Mouse (Mus musculus) neural tube, embryonic 14.5 days (tissue): ENCODE measurements around the gene 2010111I01Rik. TPM values are rescaled to one million over a fixed set of nuclear protein-coding genes. Genes with fewer than 3 reads are reported as not detected.
A peak's percentile ranks its signal among the peaks of the same experiment; 100 is the strongest.
"Not testable (repeated sequence)": the region's sequence is repeated elsewhere in the genome, so short reads cannot be mapped to it uniquely, and the experiment has no call there.

Source experiments
- ATAC-seq: fragments of 200-750 bp; cut with Nextera tagmentation; 2 replicates; pipeline ENCODE4 v1.8.0; 2017; ENCODE audit warnings: low read depth, mild to moderate bottlenecking, moderate TSS enrichment, moderate library complexity
- H3K27ac ChIP-seq: fragments of 300-500 bp; sonication (generic); 2 replicates; pipeline ENCODE4 v1.5.1; 2014; ENCODE audit warnings: low read depth, mild to moderate bottlenecking, control low read depth, low read length, moderate library complexity, mixed read lengths
- H3K27me3 ChIP-seq: fragments of 300-500 bp; sonication (generic); 2 replicates; pipeline ENCODE4 v1.6.1; 2014; ENCODE audit warnings: low read length; ENCODE audit not compliant: control insufficient read depth, insufficient read depth
- H3K36me3 ChIP-seq: fragments of 300-500 bp; sonication (generic); 2 replicates; pipeline ENCODE4 v1.6.1; 2014; ENCODE audit warnings: low read length, mixed read lengths; ENCODE audit not compliant: control insufficient read depth, insufficient read depth
- H3K4me1 ChIP-seq: fragments of 300-500 bp; sonication (generic); 2 replicates; pipeline ENCODE4 v1.6.1; 2014; ENCODE audit warnings: low read length; ENCODE audit not compliant: control insufficient read depth, insufficient read depth
- H3K4me2 ChIP-seq: fragments of 300-500 bp; sonication (generic); 2 replicates; pipeline ENCODE4 v1.6.1; 2014; ENCODE audit warnings: mild to moderate bottlenecking, low read depth, low read length, control low read depth
- H3K4me3 ChIP-seq: fragments of 300-500 bp; sonication (generic); 2 replicates; pipeline ENCODE4 v1.5.1; 2014; ENCODE audit warnings: low read depth, low read length, control low read depth, mixed read lengths
- H3K9ac ChIP-seq: fragments of 300-500 bp; sonication (generic); replicated peaks from 2 replicates; pipeline ENCODE4 v1.6.1; 2014; ENCODE audit warnings: low read depth, mild to moderate bottlenecking, control low read depth, low read length, mixed read lengths
- H3K9me3 ChIP-seq: fragments of 300-500 bp; sonication (generic); 2 replicates; pipeline ENCODE4 v1.6.1; 2016; ENCODE audit warnings: low read length; ENCODE audit not compliant: control insufficient read depth
- WGBS: fragments of 180-500 bp; shearing (Covaris S2); extraction: QIAGEN DNeasy Blood & Tissue Kit; methylation state at CpG from one replicate; pipeline ENCODE4 v1.1.7; 2014; 5-methylcytosine and 5-hydroxymethylcytosine counted together
- polyA plus RNA-seq: library from polyadenylated mRNA; unstranded; fragments of >200 nt; fragmentation: Nextera tagmentation; extraction: Ambion mirVana; gene quantifications from 2 replicates; pipeline ENCODE4 v1.2.1, GENCODE M21; 2014

Gene 2010111I01Rik
- polyA plus RNA-seq, 1 experiment from 2014 or later: 28.8 TPM

DNA sequence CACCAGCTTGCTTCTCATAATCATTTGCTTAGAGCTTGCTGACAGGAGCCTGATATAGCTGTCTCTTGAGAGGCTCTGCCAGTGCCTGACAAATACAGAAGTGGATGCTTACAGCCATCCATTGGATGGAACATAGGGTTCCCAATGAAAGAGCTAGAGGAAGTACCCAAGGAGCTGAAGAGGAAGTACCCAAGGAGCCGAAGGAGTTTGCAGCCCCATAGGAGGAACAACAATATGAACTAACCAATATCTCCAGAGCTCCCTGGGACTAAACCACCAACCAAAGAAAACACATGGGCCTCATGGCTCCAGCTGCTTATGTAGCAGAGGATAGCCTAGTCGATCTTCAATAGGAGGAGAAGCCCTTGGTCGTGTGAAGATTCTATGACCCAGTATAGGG, 42.8 kb downstream of the 2010111I01Rik start:
- not testable (repeated sequence) for H3K36me3 ChIP-seq, ATAC-seq

DNA sequence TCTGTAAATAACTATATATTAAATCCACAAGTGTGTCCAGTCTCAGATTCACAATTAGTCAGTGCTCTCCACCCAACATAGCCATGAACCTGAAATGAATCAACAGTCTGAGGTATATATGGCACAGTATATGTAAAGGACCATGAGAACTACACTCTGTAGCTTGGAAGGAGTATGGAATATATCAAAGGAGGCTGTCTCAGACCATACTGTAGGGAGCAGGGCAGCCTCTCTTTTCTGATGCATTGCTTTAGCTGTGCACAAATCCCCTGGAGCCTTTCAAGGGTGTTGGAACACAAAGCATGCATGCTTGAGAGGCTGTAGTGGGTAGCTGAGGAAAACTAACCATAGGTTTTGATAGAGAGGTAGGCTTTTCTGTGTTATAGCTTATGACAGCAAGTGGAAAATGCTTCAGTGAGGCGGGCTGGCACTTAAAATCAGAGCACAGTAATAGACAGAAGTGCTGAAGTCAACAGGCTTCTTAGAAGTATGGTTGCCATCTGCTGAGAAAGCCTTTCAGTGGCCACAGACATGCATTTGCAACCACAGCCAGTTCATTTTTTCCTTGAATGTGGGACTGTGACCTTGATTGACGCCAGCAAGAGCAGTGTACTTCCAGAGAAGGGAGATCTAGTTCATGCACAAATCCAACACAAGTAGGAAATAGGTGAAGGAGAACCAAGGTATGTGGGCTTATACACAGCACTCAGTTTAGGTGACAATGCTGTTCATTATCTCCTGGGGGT, 45.8 kb downstream of the 2010111I01Rik start:
- no peak overlapping the region for H3K4me3 ChIP-seq
- no peaks in the 10 kb centered on the region for H3K9me3 ChIP-seq
- H3K9ac ChIP-seq: no peak overlapping the region
- 82% methylated on average over 2 of the region's 2 CpGs for WGBS
- H3K27me3 ChIP-seq: no peaks in the 10 kb centered on the region
- H3K36me3 ChIP-seq: no peaks in the 10 kb centered on the region
- H3K27ac ChIP-seq: no peak overlapping the region
- no peak overlapping the region for H3K4me2 ChIP-seq
- ATAC-seq: no peak
- H3K4me1 ChIP-seq: peaks cover 1% of the 10 kb centered on the region; the same call in 1 of the 2 replicates

More for the DNA sequence above, 42.8 kb downstream of the 2010111I01Rik start:
- H3K27me3 ChIP-seq, H3K27ac ChIP-seq, H3K4me1 ChIP-seq, H3K9me3 ChIP-seq, H3K9ac ChIP-seq, H3K4me2 ChIP-seq, H3K4me3 ChIP-seq: not testable (repeated sequence)
- WGBS: 95% methylated on average over 3 of the region's 3 CpGs

DNA sequence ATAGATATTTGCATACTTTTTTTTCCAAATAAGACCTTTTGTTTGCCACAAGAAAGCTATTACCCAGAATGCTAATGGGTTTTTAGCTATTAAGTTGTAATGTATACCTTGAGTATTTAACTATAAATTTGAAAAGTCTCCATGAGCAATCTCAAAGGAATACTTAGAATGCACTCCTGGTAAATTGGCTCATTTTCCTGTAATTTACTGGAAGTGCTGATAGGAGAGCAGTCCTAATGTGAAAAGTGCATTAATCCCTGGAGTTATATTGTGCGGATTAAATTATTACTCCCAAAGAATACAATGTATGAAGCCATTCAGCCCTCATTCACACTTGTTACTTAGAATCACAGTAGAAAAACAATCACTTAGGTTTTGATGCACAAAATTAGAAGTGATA, 49.7 kb downstream of the 2010111I01Rik start:
- no peaks in the 10 kb centered on the region for H3K36me3 ChIP-seq
- 50% methylated on average over 1 of the region's 1 CpGs for WGBS
- no peaks in the 10 kb centered on the region for H3K27me3 ChIP-seq
- peaks cover 4% of the 10 kb centered on the region; the same call in 1 of the 2 replicates for H3K4me1 ChIP-seq
- no peak overlapping the region for H3K27ac ChIP-seq
- no peak overlapping the region for H3K9ac ChIP-seq
- no peaks in the 10 kb centered on the region for H3K9me3 ChIP-seq
- H3K4me2 ChIP-seq: no peak overlapping the region
- peak; percentile 62 for ATAC-seq
- no peak overlapping the region for H3K4me3 ChIP-seq

DNA sequence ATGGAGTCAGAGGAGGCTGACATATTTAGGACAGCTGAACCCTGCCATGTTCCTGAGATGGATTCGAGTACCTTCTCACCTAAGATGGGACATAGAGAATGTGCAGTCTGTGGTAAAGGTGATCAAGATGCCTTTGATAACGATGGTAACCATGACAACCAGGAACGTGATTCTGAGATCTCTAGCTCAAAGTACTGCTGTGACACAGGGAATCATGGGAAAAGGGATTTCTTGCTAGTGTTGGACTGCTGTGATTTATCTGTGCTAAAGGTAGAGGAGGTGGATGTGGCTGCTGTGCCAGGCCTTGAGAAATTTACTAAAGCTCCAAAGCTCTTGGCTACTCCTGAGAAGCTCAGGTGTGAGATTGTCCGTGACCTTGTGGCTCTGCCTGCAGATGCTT, 50.7 kb downstream of the 2010111I01Rik start:
- peak overlapping the region; percentile 34; the same call in 1 of the 2 replicates for H3K27ac ChIP-seq
- H3K36me3 ChIP-seq: no peaks in the 10 kb centered on the region
- H3K9me3 ChIP-seq: no peaks in the 10 kb centered on the region
- H3K4me1 ChIP-seq: peaks cover 4% of the 10 kb centered on the region; the same call in 1 of the 2 replicates
- ATAC-seq: 0 out of 2 replicates have a peak, but pooled peaks have one; percentile 16
- H3K4me3 ChIP-seq: no peak overlapping the region
- no peaks in the 10 kb centered on the region for H3K27me3 ChIP-seq
- no peak overlapping the region for H3K4me2 ChIP-seq
- WGBS: 75% methylated on average over 4 of the region's 4 CpGs
- no peak overlapping the region for H3K9ac ChIP-seq

DNA sequence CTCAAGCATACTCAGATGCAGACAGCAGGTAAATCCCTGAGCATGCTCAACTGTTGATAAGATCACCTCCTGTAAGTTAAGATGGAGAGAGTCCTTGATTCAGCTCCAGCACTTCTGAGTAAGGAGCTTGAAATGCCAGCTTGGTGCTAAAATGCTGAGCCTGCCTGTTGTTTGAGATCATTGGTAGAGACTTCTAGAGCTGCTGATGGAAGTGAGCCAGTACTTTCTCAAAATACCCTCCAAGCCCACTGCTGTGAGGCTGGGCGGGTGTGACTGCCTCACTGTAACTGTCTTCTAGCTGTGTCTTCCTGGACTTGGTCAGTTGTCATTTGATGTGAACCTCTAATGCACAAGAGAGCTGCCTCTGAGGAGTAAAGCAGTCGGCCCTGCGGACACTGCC, 51.4 kb downstream of the 2010111I01Rik start:
- Histone ChIP-seq H3K4me3 (no peak overlapping the region), H3K36me3 (no peaks in the 10 kb centered on the region), H3K9ac (no peak overlapping the region), H3K4me1 (peaks cover 4% of the 10 kb centered on the region; the same call in 1 of the 2 replicates), H3K27ac (peak overlapping the region; percentile 34; the same call in 1 of the 2 replicates), H3K4me2 (no peak overlapping the region), H3K27me3 (no peaks in the 10 kb centered on the region), H3K9me3 (no peaks in the 10 kb centered on the region)
- WGBS: 94% methylated on average over 3 of the region's 3 CpGs
- no peak for ATAC-seq

DNA sequence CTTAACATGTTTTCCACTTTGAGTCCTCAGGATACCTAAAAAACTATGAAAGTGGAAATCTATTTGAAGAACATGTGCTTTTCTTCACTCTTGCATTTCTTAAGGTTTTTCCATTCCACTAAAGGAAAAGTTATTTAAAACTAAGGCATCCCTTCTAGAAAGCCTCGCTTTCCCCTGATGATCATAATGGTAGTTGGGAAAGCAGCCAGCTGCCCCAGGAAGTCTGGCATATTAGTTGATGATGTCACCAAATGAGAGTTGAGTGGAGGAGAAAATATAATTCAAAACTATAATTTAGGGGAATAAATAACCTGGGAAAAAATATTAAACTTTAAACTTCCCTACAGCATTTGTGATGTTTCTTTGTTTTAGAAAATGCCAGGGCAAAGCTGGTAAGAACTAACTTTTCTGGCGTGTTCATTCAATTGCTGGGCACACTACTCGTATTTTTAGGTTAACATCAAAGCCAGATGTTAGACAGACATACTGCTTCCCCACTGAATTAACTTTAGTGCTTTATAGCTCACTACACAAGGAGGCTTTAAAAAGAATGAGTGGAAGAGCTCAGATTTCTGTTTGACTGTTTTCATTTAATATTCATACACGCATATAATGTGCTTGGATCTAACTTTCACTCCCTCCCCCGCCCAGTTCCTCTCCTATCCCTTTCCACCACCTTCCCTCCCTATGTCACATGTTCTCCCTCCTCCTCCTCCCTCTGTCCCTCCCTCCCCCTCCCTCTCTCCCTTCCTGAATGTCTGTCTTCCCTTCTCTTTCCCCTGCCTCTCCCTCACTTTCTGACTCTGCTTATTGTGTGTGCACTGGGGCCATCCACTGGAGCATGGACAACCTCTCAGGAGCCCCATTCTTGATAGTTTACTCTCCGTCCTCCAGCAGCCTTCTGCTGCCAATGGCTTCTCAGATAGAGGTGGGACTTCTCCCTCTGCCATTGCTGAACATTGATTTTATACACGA, 58.8 kb downstream of the 2010111I01Rik start:
- no peaks in the 10 kb centered on the region for H3K9me3 ChIP-seq
- peak; percentile 34; the same call in 1 of the 2 replicates for ATAC-seq
- H3K27me3 ChIP-seq: no peaks in the 10 kb centered on the region
- no peak overlapping the region for H3K4me3 ChIP-seq
- 60% methylated on average over 7 of the region's 7 CpGs for WGBS
- no peaks in the 10 kb centered on the region for H3K36me3 ChIP-seq
- H3K4me2 ChIP-seq: no peak overlapping the region
- no peak overlapping the region for H3K27ac ChIP-seq
- no peak overlapping the region for H3K9ac ChIP-seq
- H3K4me1 ChIP-seq: no peaks in the 10 kb centered on the region

DNA sequence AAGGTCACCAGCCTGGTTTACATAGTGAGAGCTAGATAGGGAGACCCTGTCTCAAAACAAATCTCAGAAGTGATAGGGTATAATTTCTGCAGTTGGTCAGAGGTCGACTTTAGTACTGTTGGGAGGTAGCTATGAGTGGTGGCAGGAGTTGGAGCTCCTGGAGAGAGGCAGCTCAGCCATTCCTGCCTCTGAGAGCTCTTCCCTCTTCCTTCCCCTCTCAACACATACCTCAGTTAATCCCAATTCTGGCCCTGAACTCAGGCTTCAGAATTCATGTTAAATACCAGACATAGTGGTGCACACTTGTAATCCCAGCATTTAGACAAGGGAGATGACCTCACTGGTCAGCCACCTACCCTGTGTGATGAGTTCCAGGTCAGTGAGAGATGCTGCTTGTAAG, 65.3 kb downstream of the 2010111I01Rik start:
- 75% methylated on average over 1 of the region's 1 CpGs for WGBS

DNA sequence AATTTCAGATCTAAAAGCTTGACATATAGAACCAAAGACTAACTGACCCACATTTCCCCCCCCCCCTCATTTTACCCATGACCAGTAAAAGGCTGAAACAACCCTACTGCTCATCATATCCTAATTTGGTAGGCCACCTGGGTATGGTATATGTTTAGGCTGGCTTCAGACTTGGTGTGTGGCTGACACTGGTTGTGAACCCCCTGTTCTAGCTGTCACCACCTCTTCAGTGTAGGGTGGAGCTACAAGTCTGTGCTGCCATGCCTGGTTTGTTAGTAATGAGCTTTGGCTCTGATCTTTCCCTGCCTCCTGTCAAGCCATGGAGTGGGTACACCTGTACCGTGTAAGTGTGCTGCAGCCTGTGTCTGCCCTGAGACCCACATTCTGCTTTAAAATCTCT, 66.6 kb downstream of the 2010111I01Rik start:
- Histone ChIP-seq H3K9me3 (no peaks in the 10 kb centered on the region), H3K9ac (no peak overlapping the region), H3K27ac (no peak overlapping the region), H3K27me3 (no peaks in the 10 kb centered on the region), H3K36me3 (no peaks in the 10 kb centered on the region), H3K4me3 (no peak overlapping the region), H3K4me2 (no peak overlapping the region), H3K4me1 (no peaks in the 10 kb centered on the region)
- no peak for ATAC-seq
- 100% methylated on average over 1 of the region's 1 CpGs for WGBS

More for the DNA sequence above, 65.3 kb downstream of the 2010111I01Rik start:
- no peak for ATAC-seq
- Histone ChIP-seq H3K9me3 (no peaks in the 10 kb centered on the region), H3K9ac (no peak overlapping the region), H3K36me3 (no peaks in the 10 kb centered on the region), H3K4me3 (no peak overlapping the region), H3K4me2 (no peak overlapping the region), H3K27ac (no peak overlapping the region), H3K4me1 (no peaks in the 10 kb centered on the region), H3K27me3 (no peaks in the 10 kb centered on the region)
